Mouse (Mus musculus): ENCODE results near the gene Ift80. TPM values are rescaled to one million over a fixed set of nuclear protein-coding genes. Genes with fewer than 3 reads are reported as not detected.

Gene Ift80
- polyA plus RNA-seq, 1 experiment from 2014 or later = 20.7 TPM

- no peak overlapping the region for H3K4me2 ChIP-seq (ENCODE audit: low read depth, low read length)
Measured at GRCm38 (mm10) chr3:68974639-68975532, 29.5 kb downstream of the Ift80 start.

GRCm38 (mm10) chr3:68973574-68973973 is 30.8 kb downstream of the Ift80 start:
- 32% methylated on average over 1 of the region's 1 CpGs for WGBS
- H3K27me3 ChIP-seq (ENCODE audit: control insufficient read depth, insufficient read depth, low read depth, low read length) = no peaks in the 10 kb centered on the region

More at GRCm38 (mm10) chr3:68974639-68975532, 29.5 kb downstream of the Ift80 start:
- Histone ChIP-seq H3K27me3 (ENCODE audit: control insufficient read depth, insufficient read depth, low read depth, low read length) (no peaks in the 10 kb centered on the region), H3K27ac (ENCODE audit: low read length) (peak overlapping the region; percentile 27; the same call in 1 of the 2 replicates), H3K4me1 (replicated peaks; ENCODE audit: control insufficient read depth, insufficient read depth, low read length) (0 out of 2 replicates have a peak, but pooled peaks cover 3% of the 10 kb centered on the region), H3K4me3 (ENCODE audit: low read length) (no peak overlapping the region), H3K9me3 (ENCODE audit: control insufficient read depth, low read length) (no peaks in the 10 kb centered on the region), H3K9ac (ENCODE audit: low read length) (no peak overlapping the region), H3K36me3 (ENCODE audit: control insufficient read depth, insufficient read depth, low read length) (peaks cover 2% of the 10 kb centered on the region; the same call in 1 of the 2 replicates)
- ATAC-seq (ENCODE audit: low read depth) = no peak
- 71% methylated on average over 8 of the region's 8 CpGs for WGBS

GRCm38 (mm10) chr3:68969091-68969590 is 35.2 kb downstream of the Ift80 start:
- Histone ChIP-seq H3K27me3 (ENCODE audit: control insufficient read depth, insufficient read depth, low read depth, low read length) (no peaks in the 10 kb centered on the region), H3K27ac (ENCODE audit: low read length) (no peak overlapping the region), H3K4me1 (replicated peaks; ENCODE audit: control insufficient read depth, insufficient read depth, low read length) (no peaks in the 10 kb centered on the region), H3K36me3 (ENCODE audit: control insufficient read depth, insufficient read depth, low read length) (peaks cover 8% of the 10 kb centered on the region), H3K4me2 (ENCODE audit: low read depth, low read length) (no peak overlapping the region), H3K4me3 (ENCODE audit: low read length) (no peak overlapping the region), H3K9me3 (ENCODE audit: control insufficient read depth, low read length) (peaks cover 3% of the 10 kb centered on the region; the same call in 1 of the 2 replicates), H3K9ac (ENCODE audit: low read length) (no peak overlapping the region)
- ATAC-seq (ENCODE audit: low read depth) = no peak
- 71% methylated on average over 3 of the region's 3 CpGs for WGBS

More at GRCm38 (mm10) chr3:68973574-68973973, 30.8 kb downstream of the Ift80 start:
- Histone ChIP-seq H3K4me3 (ENCODE audit: low read length) (no peak overlapping the region), H3K27ac (ENCODE audit: low read length) (no peak overlapping the region), H3K4me1 (replicated peaks; ENCODE audit: control insufficient read depth, insufficient read depth, low read length) (0 out of 2 replicates have a peak, but pooled peaks cover 3% of the 10 kb centered on the region), H3K36me3 (ENCODE audit: control insufficient read depth, insufficient read depth, low read length) (no peaks in the 10 kb centered on the region), H3K4me2 (ENCODE audit: low read depth, low read length) (no peak overlapping the region), H3K9me3 (ENCODE audit: control insufficient read depth, low read length) (no peaks in the 10 kb centered on the region), H3K9ac (ENCODE audit: low read length) (no peak overlapping the region)
- 0 out of 2 replicates have a peak, but pooled peaks have one; percentile 29 for ATAC-seq (ENCODE audit: low read depth)

- peak; percentile 91 for ATAC-seq (ENCODE audit: low read depth)
- H3K36me3 ChIP-seq (ENCODE audit: control insufficient read depth, insufficient read depth, low read length) = peaks cover 10% of the 10 kb centered on the region
- H3K27me3 ChIP-seq (ENCODE audit: control insufficient read depth, insufficient read depth, low read depth, low read length) = no peaks in the 10 kb centered on the region
- WGBS = 35% methylated on average over 6 of the region's 6 CpGs
- H3K4me2 ChIP-seq (ENCODE audit: low read depth, low read length) = no peak overlapping the region
- no peaks in the 10 kb centered on the region for H3K4me1 ChIP-seq (replicated peaks; ENCODE audit: control insufficient read depth, insufficient read depth, low read length)
- H3K27ac ChIP-seq (ENCODE audit: low read length) = peak overlapping the region; percentile 60
- peaks cover 3% of the 10 kb centered on the region; the same call in 1 of the 2 replicates for H3K9me3 ChIP-seq (ENCODE audit: control insufficient read depth, low read length)
- H3K9ac ChIP-seq (ENCODE audit: low read length) = no peak overlapping the region
- H3K4me3 ChIP-seq (ENCODE audit: low read length) = no peak overlapping the region
Measured at GRCm38 (mm10) chr3:68967404-68967803, 37.0 kb downstream of the Ift80 start.

GRCm38 (mm10) chr3:68966527-68967285 is 37.7 kb downstream of the Ift80 start:
- Histone ChIP-seq H3K27ac (ENCODE audit: low read length) (peak overlapping the region; percentile 60), H3K27me3 (ENCODE audit: control insufficient read depth, insufficient read depth, low read depth, low read length) (no peaks in the 10 kb centered on the region), H3K9ac (ENCODE audit: low read length) (no peak overlapping the region), H3K4me3 (ENCODE audit: low read length) (no peak overlapping the region), H3K9me3 (ENCODE audit: control insufficient read depth, low read length) (peaks cover 3% of the 10 kb centered on the region; the same call in 1 of the 2 replicates), H3K4me2 (ENCODE audit: low read depth, low read length) (no peak overlapping the region), H3K4me1 (replicated peaks; ENCODE audit: control insufficient read depth, insufficient read depth, low read length) (no peaks in the 10 kb centered on the region), H3K36me3 (ENCODE audit: control insufficient read depth, insufficient read depth, low read length) (peaks cover 10% of the 10 kb centered on the region)
- 81% methylated on average over 6 of the region's 6 CpGs for WGBS
- no peak for ATAC-seq (ENCODE audit: low read depth)

- ATAC-seq (ENCODE audit: low read depth) = no peak
Measured at GRCm38 (mm10) chr3:68964682-68965081, 39.7 kb downstream of the Ift80 start.

GRCm38 (mm10) chr3:68957413-68957812 is 47.0 kb downstream of the Ift80 start:
- no peak for ATAC-seq (ENCODE audit: low read depth)
- H3K4me1 ChIP-seq (replicated peaks; ENCODE audit: control insufficient read depth, insufficient read depth, low read length) = no peaks in the 10 kb centered on the region
- no peaks in the 10 kb centered on the region for H3K9me3 ChIP-seq (ENCODE audit: control insufficient read depth, low read length)
- H3K4me3 ChIP-seq (ENCODE audit: low read length) = no peak overlapping the region
- WGBS = 87% methylated on average over 3 of the region's 3 CpGs
- H3K4me2 ChIP-seq (ENCODE audit: low read depth, low read length) = no peak overlapping the region
- no peak overlapping the region for H3K9ac ChIP-seq (ENCODE audit: low read length)
- no peaks in the 10 kb centered on the region for H3K27me3 ChIP-seq (ENCODE audit: control insufficient read depth, insufficient read depth, low read depth, low read length)
- H3K36me3 ChIP-seq (ENCODE audit: control insufficient read depth, insufficient read depth, low read length) = no peaks in the 10 kb centered on the region; the same call in 1 of the 2 replicates
- no peak overlapping the region for H3K27ac ChIP-seq (ENCODE audit: low read length)

More at GRCm38 (mm10) chr3:68964682-68965081, 39.7 kb downstream of the Ift80 start:
- no peaks in the 10 kb centered on the region for H3K4me1 ChIP-seq (replicated peaks; ENCODE audit: control insufficient read depth, insufficient read depth, low read length)
- no peaks in the 10 kb centered on the region for H3K27me3 ChIP-seq (ENCODE audit: control insufficient read depth, insufficient read depth, low read depth, low read length)
- no peak overlapping the region for H3K27ac ChIP-seq (ENCODE audit: low read length)
- H3K36me3 ChIP-seq (ENCODE audit: control insufficient read depth, insufficient read depth, low read length) = peaks cover 10% of the 10 kb centered on the region
- H3K9ac ChIP-seq (ENCODE audit: low read length) = no peak overlapping the region
- H3K4me2 ChIP-seq (ENCODE audit: low read depth, low read length) = no peak overlapping the region
- H3K4me3 ChIP-seq (ENCODE audit: low read length) = no peak overlapping the region
- H3K9me3 ChIP-seq (ENCODE audit: control insufficient read depth, low read length) = peaks cover 3% of the 10 kb centered on the region; the same call in 1 of the 2 replicates

GRCm38 (mm10) chr3:68956454-68956853 is 47.9 kb downstream of the Ift80 start:
- ATAC-seq (ENCODE audit: low read depth) = no peak
- Histone ChIP-seq H3K36me3 (ENCODE audit: control insufficient read depth, insufficient read depth, low read length) (no peaks in the 10 kb centered on the region; the same call in 1 of the 2 replicates), H3K4me1 (replicated peaks; ENCODE audit: control insufficient read depth, insufficient read depth, low read length) (no peaks in the 10 kb centered on the region), H3K9me3 (ENCODE audit: control insufficient read depth, low read length) (no peaks in the 10 kb centered on the region), H3K4me3 (ENCODE audit: low read length) (no peak overlapping the region), H3K27ac (ENCODE audit: low read length) (no peak overlapping the region), H3K27me3 (ENCODE audit: control insufficient read depth, insufficient read depth, low read depth, low read length) (no peaks in the 10 kb centered on the region), H3K9ac (ENCODE audit: low read length) (no peak overlapping the region), H3K4me2 (ENCODE audit: low read depth, low read length) (no peak overlapping the region)
- 45% methylated on average over 4 of the region's 4 CpGs for WGBS

- H3K4me3 ChIP-seq (ENCODE audit: low read length) = no peak overlapping the region
- H3K4me1 ChIP-seq (replicated peaks; ENCODE audit: control insufficient read depth, insufficient read depth, low read length) = no peaks in the 10 kb centered on the region
- no peak for ATAC-seq (ENCODE audit: low read depth)
- no peak overlapping the region for H3K27ac ChIP-seq (ENCODE audit: low read length)
- H3K36me3 ChIP-seq (ENCODE audit: control insufficient read depth, insufficient read depth, low read length) = no peaks in the 10 kb centered on the region
- no peaks in the 10 kb centered on the region for H3K9me3 ChIP-seq (ENCODE audit: control insufficient read depth, low read length)
- H3K4me2 ChIP-seq (ENCODE audit: low read depth, low read length) = no peak overlapping the region
- no peak overlapping the region for H3K9ac ChIP-seq (ENCODE audit: low read length)
- WGBS = 51% methylated on average over 6 of the region's 6 CpGs
- H3K27me3 ChIP-seq (ENCODE audit: control insufficient read depth, insufficient read depth, low read depth, low read length) = no peaks in the 10 kb centered on the region
Measured at GRCm38 (mm10) chr3:68954487-68954886, 49.9 kb downstream of the Ift80 start.

Data from lung, embryonic 16.5 days (tissue).